Mouse (Mus musculus): ENCODE data around the gene Faf1. TPM values are rescaled to one million over a fixed set of nuclear protein-coding genes. Genes with fewer than 3 reads are reported as not detected.

Gene Faf1
- total and polyA plus RNA-seq, 3 experiments: 34.9 to 52.8 (median 38.2) TPM

GRCm38 (mm10) chr4:109792331-109792730 is 115.9 kb downstream of the Faf1 start:
- in situ Hi-C loops (cut with MboI; ENCODE audit: low pct_ligation_motif_present, low pct_unique_long_range_greater_than_20kb, low sequenced_read_pairs): no loop called here
- Histone ChIP-seq H3K4me3 (replicated peaks in 1 of 3; ENCODE audit: low read depth in 2 of 3, low read length in 2 of 3, poor library complexity in 1 of 3) (no peak overlapping the region), H3K79me2 (replicated peaks; ENCODE audit: control insufficient read depth, extremely low read depth, insufficient read depth, poor library complexity, severe bottlenecking) (no peaks in the 10 kb centered on the region), H3K4me1 (ENCODE audit: control insufficient read depth in 1 of 2, insufficient read depth in 2 of 2) (peaks cover 0 to 6% of the 10 kb centered on the region in 2 experiments; a peak in 1 of 4 replicates), H3K4me2 (ENCODE audit: insufficient read depth, low read depth, poor library complexity, severe bottlenecking) (no peak overlapping the region), H3K9ac (ENCODE audit: insufficient read depth, low read depth) (no peak overlapping the region), H3K27me3 (replicated peaks) (no peaks in the 10 kb centered on the region), H3K36me3 (replicated peaks in 1 of 2; ENCODE audit: control insufficient read depth in 1 of 2, insufficient read depth in 1 of 2, low read length in 1 of 2) (peaks cover 0 to 9% of the 10 kb centered on the region in 2 experiments), H3K9me3 (replicated peaks; ENCODE audit: low read length) (no peaks in the 10 kb centered on the region), H3K27ac (ENCODE audit: insufficient read depth, low read depth) (no peak overlapping the region)
- dilution Hi-C loops (cut with MboI; ENCODE audit: extremely low pct_ligation_motif_present, extremely low pct_unique_long_range_greater_than_20kb, low sequenced_read_pairs): no loop called here
- no peak for TF ChIP-seq TCF12 (IDR thresholded peaks at IDR 0.05; ENCODE audit: low read depth, low read length)
- DNase-seq (ENCODE audit: extremely low read depth): no peak

DNA sequence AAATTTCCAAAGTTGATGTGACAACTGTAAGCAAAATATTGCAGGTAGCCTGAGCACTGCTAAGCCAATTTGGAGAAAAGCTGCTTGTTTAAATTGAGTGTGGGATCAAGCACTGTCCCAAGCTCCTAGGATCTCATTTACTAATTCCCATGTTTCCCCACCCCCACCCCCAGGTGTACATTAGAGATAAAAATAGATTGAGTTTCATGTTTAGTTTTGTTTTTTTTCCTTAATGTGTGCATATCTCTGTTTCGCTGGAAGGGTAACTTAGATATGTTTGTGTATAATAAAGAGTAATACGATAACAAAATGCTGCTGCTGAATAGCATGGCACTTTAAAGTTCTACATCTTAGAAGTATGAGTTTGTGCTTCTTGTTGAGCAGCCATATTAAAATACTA is 116.7 kb downstream of the Faf1 start:
- in situ Hi-C loops (cut with MboI; ENCODE audit: low pct_ligation_motif_present, low pct_unique_long_range_greater_than_20kb, low sequenced_read_pairs): no loop called here
- H3K79me2 ChIP-seq (replicated peaks; ENCODE audit: control insufficient read depth, extremely low read depth, insufficient read depth, poor library complexity, severe bottlenecking): no peaks in the 10 kb centered on the region
- no peak overlapping the region for H3K4me2 ChIP-seq (ENCODE audit: insufficient read depth, low read depth, poor library complexity, severe bottlenecking)
- H3K36me3 ChIP-seq (replicated peaks in 1 of 2; ENCODE audit: control insufficient read depth in 1 of 2, insufficient read depth in 1 of 2, low read length in 1 of 2): peaks cover 0 to 12% of the 10 kb centered on the region in 2 experiments
- no peak overlapping the region for H3K9ac ChIP-seq (ENCODE audit: insufficient read depth, low read depth)
- peaks cover 0 to 6% of the 10 kb centered on the region in 2 experiments; a peak in 1 of 4 replicates for H3K4me1 ChIP-seq (ENCODE audit: control insufficient read depth in 1 of 2, insufficient read depth in 2 of 2)
- dilution Hi-C loops (cut with MboI; ENCODE audit: extremely low pct_ligation_motif_present, extremely low pct_unique_long_range_greater_than_20kb, low sequenced_read_pairs): no loop called here
- TF ChIP-seq HCFC1 (IDR thresholded peaks at IDR 0.05; ENCODE audit: low read depth, low read length): no peak
- no peak for TF ChIP-seq MAFK (IDR thresholded peaks at IDR 0.05; ENCODE audit: insufficient replicate concordance, low read length)
- TF ChIP-seq UBTF (IDR thresholded peaks at IDR 0.05; ENCODE audit: low read depth, low read length): no peak
- no peak for TF ChIP-seq ZKSCAN1 (IDR thresholded peaks at IDR 0.05; ENCODE audit: borderline replicate concordance, low read depth, low read length)
- TF ChIP-seq POLR2A (IDR thresholded peaks at IDR 0.05; ENCODE audit: low read depth, low read length): no peak
- no peak overlapping the region for H3K27ac ChIP-seq (ENCODE audit: insufficient read depth, low read depth)
- no peaks in the 10 kb centered on the region for H3K9me3 ChIP-seq (replicated peaks; ENCODE audit: low read length)
- no peaks in the 10 kb centered on the region for H3K27me3 ChIP-seq (replicated peaks)
- no peak for DNase-seq (ENCODE audit: extremely low read depth)
- H3K4me3 ChIP-seq (replicated peaks in 1 of 3; ENCODE audit: low read depth in 2 of 3, low read length in 2 of 3, poor library complexity in 1 of 3): no peak overlapping the region

DNA sequence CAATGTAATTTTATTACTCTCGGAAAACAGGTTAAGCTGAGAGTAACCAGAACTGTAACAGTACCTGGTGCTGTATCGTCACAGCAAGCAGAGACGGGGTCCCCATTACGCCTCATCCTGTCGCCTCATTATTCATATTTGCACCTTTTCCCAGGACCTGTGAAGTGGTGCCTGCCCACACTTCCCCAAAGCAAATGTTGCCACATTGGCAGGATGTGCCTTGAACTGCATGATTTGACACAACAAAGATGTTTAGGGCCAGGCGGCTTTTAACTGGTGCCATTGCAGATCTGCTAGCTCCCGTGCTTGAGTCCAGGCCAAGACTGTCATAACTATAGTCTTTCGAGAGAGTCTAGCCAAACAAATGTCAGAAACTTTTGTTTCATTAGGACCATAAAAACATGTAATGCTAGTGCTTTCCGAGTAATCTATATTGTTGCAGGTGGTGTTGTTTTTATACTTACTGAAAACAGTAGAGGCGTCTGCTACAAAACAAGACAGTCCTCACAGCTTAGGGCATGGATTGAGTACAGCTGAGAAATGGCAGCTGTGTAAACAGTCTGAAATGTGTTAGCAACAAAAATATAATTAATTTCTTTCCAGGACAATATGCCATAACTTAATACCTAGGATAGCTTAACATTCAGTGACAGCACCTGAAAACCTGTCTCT is 121.3 kb downstream of the Faf1 start:
- H3K27ac ChIP-seq (ENCODE audit: insufficient read depth, low read depth): no peak overlapping the region
- in situ Hi-C loops (cut with MboI; ENCODE audit: low pct_ligation_motif_present, low pct_unique_long_range_greater_than_20kb, low sequenced_read_pairs): no loop called here
- no peak for DNase-seq (ENCODE audit: extremely low read depth)
- no peaks in the 10 kb centered on the region for H3K79me2 ChIP-seq (replicated peaks; ENCODE audit: control insufficient read depth, extremely low read depth, insufficient read depth, poor library complexity, severe bottlenecking)
- H3K9ac ChIP-seq (ENCODE audit: insufficient read depth, low read depth): no peak overlapping the region
- H3K27me3 ChIP-seq (replicated peaks): no peaks in the 10 kb centered on the region
- H3K4me2 ChIP-seq (ENCODE audit: insufficient read depth, low read depth, poor library complexity, severe bottlenecking): no peak overlapping the region
- peaks cover 3 to 27% of the 10 kb centered on the region in 2 experiments for H3K36me3 ChIP-seq (replicated peaks in 1 of 2; ENCODE audit: control insufficient read depth in 1 of 2, insufficient read depth in 1 of 2, low read length in 1 of 2)
- H3K9me3 ChIP-seq (replicated peaks; ENCODE audit: low read length): no peaks in the 10 kb centered on the region
- no peak overlapping the region for H3K4me3 ChIP-seq (replicated peaks in 1 of 3; ENCODE audit: low read depth in 2 of 3, low read length in 2 of 3, poor library complexity in 1 of 3)
- H3K4me1 ChIP-seq (ENCODE audit: control insufficient read depth in 1 of 2, insufficient read depth in 2 of 2): peaks cover 0 to 6% of the 10 kb centered on the region in 2 experiments; a peak in 1 of 4 replicates
- dilution Hi-C loops (cut with MboI; ENCODE audit: extremely low pct_ligation_motif_present, extremely low pct_unique_long_range_greater_than_20kb, low sequenced_read_pairs): no loop called here
- TF ChIP-seq NELFE (IDR thresholded peaks at IDR 0.05; ENCODE audit: low read depth, low read length): no peak
- no peak for TF ChIP-seq MEF2A (IDR thresholded peaks at IDR 0.05; ENCODE audit: borderline replicate concordance, low read depth, low read length)
- TF ChIP-seq TCF12 (IDR thresholded peaks at IDR 0.05; ENCODE audit: low read depth, low read length): no peak
- TF ChIP-seq HCFC1 (IDR thresholded peaks at IDR 0.05; ENCODE audit: low read depth, low read length): no peak
- TF ChIP-seq ZNF384 (IDR thresholded peaks at IDR 0.05; ENCODE audit: low read depth, low read length): no peak
- TF ChIP-seq CHD1 (IDR thresholded peaks at IDR 0.05; ENCODE audit: low read depth, low read length): no peak
- no peak for TF ChIP-seq MXI1 (IDR thresholded peaks at IDR 0.05; ENCODE audit: low read depth, low read length)
- TF ChIP-seq E2F4 (IDR thresholded peaks at IDR 0.05; ENCODE audit: insufficient replicate concordance, low read depth, low read length): no peak
